Mouse (Mus musculus) adrenal gland, postnatal 25 days (tissue): ENCODE data around the gene Olfr1339. TPM values are rescaled to one million over a fixed set of nuclear protein-coding genes. Genes with fewer than 3 reads are reported as not detected.
A peak's percentile ranks its signal among the peaks of the same experiment; 100 is the strongest.

ENCODE experiments used
- DNase-seq: peaks from one replicate; pipeline ENCODE4 v3.0.0; 2021; ENCODE audit warnings: mixed read lengths
- long read RNA-seq: library from polyadenylated mRNA; stranded (forward); transcript quantifications from one replicate; pipeline ENCODE4 v2.0.0, GENCODE M21; 2021
- total RNA-seq: library from RNA; stranded (reverse); gene quantifications from 2 replicates; pipeline ENCODE4 v1.2.3, GENCODE M21; 2021

The Olfr1339 gene
- not detected in 2 replicates for total RNA-seq
- long read RNA-seq, result 0 reads

- DNase-seq, result no peak
These were observed at the start of gene Olfr1339 for GRCm38 (mm10) chr4:118731875-118732274. Gene Olfr1339 (plus strand): TSS chr4:118732175.

GRCm38 (mm10) chr4:118687086-118687485 is 44.9 kb upstream of the Olfr1339 start:
- DNase-seq, result no peak

GRCm38 (mm10) chr4:118692412-118692973 is 39.5 kb upstream of the Olfr1339 start, which contains the start of gene Olfr1342:
Gene Olfr1342 (minus strand): TSS chr4:118692756.
- no peak for DNase-seq

- no peak for DNase-seq
These were observed 38.2 kb upstream of the Olfr1339 start for GRCm38 (mm10) chr4:118693812-118694211.

GRCm38 (mm10) chr4:118703223-118703622 is 28.8 kb upstream of the Olfr1339 start, which contains the start of gene Olfr1341:
Gene Olfr1341 (plus strand): TSS chr4:118703523.
- no peak for DNase-seq

GRCm38 (mm10) chr4:118708086-118708485 is 23.9 kb upstream of the Olfr1339 start:
- DNase-seq, result no peak

GRCm38 (mm10) chr4:118711656-118712055 is 20.3 kb upstream of the Olfr1339 start:
- no peak for DNase-seq

- no peak for DNase-seq
These were observed 12.1 kb upstream of the Olfr1339 start, which contains the start of gene Olfr1340 for GRCm38 (mm10) chr4:118719838-118720237. Gene Olfr1340 (plus strand): TSS chr4:118720138.

GRCm38 (mm10) chr4:118721742-118722483 is 10.1 kb upstream of the Olfr1339 start:
- peak; percentile 20 for DNase-seq

- DNase-seq, result no peak
These were observed 7.6 kb downstream of the Olfr1339 start for GRCm38 (mm10) chr4:118739574-118739973.

GRCm38 (mm10) chr4:118740988-118741698 is 9.2 kb downstream of the Olfr1339 start:
- no peak for DNase-seq

GRCm38 (mm10) chr4:118741881-118742280 is 9.9 kb downstream of the Olfr1339 start:
- no peak for DNase-seq

- no peak for DNase-seq
These were observed 26.7 kb downstream of the Olfr1339 start, which contains the start of gene Olfr1338 for GRCm38 (mm10) chr4:118758637-118759036. Gene Olfr1338 (minus strand): TSS chr4:118758737.

GRCm38 (mm10) chr4:118782486-118782885 is 50.5 kb downstream of the Olfr1339 start, which contains the start of gene Olfr1337:
Gene Olfr1337 (minus strand): TSS chr4:118782586.
- no peak for DNase-seq

Other genes starting within 250 kb of the Olfr1339 start
- gene Tie1, start 242.1 kb upstream of the Olfr1339 start, total RNA-seq, result 36.3 and 44.4 TPM in 2 replicates
- gene 2610528J11Rik, start 205.2 kb upstream of the Olfr1339 start, total RNA-seq, result not detected in 2 replicates
- gene Tmem125, start 188.1 kb upstream of the Olfr1339 start, total RNA-seq, result not detected in 2 replicates
- not detected in 2 replicates for gene Cfap57, start 111.4 kb upstream of the Olfr1339 start, total RNA-seq
- gene Ebna1bp2, start 111.4 kb upstream of the Olfr1339 start, total RNA-seq, result 67.7 and 74.7 TPM in 2 replicates
- gene Olfr62, start 73.2 kb upstream of the Olfr1339 start, total RNA-seq, result not detected in 2 replicates
- not detected in 2 replicates for gene Olfr1342, start 39.4 kb upstream of the Olfr1339 start, total RNA-seq
- gene Olfr1341, start 28.7 kb upstream of the Olfr1339 start, total RNA-seq, result not detected in 2 replicates
- gene Olfr1340, start 12.0 kb upstream of the Olfr1339 start, total RNA-seq, result not detected in 2 replicates
- gene Olfr1338, start 26.6 kb downstream of the Olfr1339 start, total RNA-seq, result not detected in 2 replicates
- not detected in 2 replicates for gene Olfr1337, start 50.4 kb downstream of the Olfr1339 start, total RNA-seq
- not detected in 2 replicates for gene Olfr1335, start 77.8 kb downstream of the Olfr1339 start, total RNA-seq
- gene Olfr1333, start 104.1 kb downstream of the Olfr1339 start, total RNA-seq, result not detected in 2 replicates
- gene Olfr1331, start 132.5 kb downstream of the Olfr1339 start, total RNA-seq, result not detected in 2 replicates
- gene Olfr1330, start 156.4 kb downstream of the Olfr1339 start, total RNA-seq, result not detected in 2 replicates
- not detected in 2 replicates for gene Olfr1329, start 185.3 kb downstream of the Olfr1339 start, total RNA-seq
- gene Olfr1328, start 206.4 kb downstream of the Olfr1339 start, total RNA-seq, result not detected in 2 replicates
- gene Lao1, start 229.4 kb downstream of the Olfr1339 start, total RNA-seq, result not detected in 2 replicates